Mouse (Mus musculus): ENCODE data around the gene Crb1. TPM values are rescaled to one million over a fixed set of nuclear protein-coding genes. Genes with fewer than 3 reads are reported as not detected.
"Not testable (repeated sequence)": the region's sequence is repeated elsewhere in the genome, so short reads cannot be mapped to it uniquely, and the experiment has no call there.

Crb1 gene
- not detected in 2 replicates for total RNA-seq (2015)
- total RNA-seq (2017), result not detected in 2 replicates

GRCm38 (mm10) chr1:139376638-139377286 is at the start of gene Crb1:
Gene Crb1, minus strand, starts transcription at chr1:139377100.
- ATAC-seq (replicated peaks; ENCODE audit: poor library complexity), result no peak

DNA sequence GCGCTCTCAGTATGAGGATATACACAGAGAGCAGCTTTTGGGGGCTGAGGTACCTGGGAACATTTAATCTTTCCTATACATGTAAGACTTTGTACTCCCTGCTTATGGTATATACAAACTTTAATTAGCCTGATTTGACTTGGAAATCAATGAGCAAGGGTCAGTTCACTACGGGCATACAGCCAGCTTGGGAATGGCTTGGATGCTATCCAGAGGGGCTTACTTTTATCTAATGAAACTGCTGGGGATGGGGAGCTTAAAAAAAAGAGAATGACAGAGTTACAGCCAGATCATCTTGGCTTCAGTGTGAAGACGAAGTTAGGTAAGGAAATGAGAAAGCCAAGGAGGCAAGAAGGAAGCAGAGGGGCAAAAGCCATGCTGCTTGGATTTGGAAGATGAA is 48.1 kb upstream of the Crb1 start:
- ATAC-seq (replicated peaks; ENCODE audit: poor library complexity), result no peak

GRCm38 (mm10) chr1:139423931-139424330 is 47.0 kb upstream of the Crb1 start:
- 0 out of 2 replicates have a peak, but pooled peaks have one; percentile 12 for ATAC-seq (replicated peaks; ENCODE audit: poor library complexity)

DNA sequence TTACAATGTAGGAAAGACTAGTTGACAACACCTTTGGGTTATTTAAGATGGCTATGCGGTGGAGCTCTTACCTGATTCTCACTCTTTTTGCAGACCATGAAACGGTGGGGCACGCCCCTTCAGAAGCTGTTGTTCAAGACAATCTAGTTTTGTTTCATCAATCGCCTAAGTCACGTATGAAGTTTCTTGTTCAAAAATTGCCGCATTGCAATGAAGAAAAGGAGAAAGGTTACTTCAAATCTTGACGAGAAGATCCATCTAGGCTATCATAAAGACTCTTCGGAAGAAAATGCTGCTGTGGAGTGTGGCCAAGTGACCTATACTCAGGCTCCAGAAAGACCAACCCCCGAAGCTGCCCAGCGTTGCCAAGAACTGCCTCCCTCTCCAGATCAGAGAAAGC is 46.0 kb upstream of the Crb1 start:
- no peak; the same call in 1 of the 2 replicates for ATAC-seq (replicated peaks; ENCODE audit: poor library complexity)

DNA sequence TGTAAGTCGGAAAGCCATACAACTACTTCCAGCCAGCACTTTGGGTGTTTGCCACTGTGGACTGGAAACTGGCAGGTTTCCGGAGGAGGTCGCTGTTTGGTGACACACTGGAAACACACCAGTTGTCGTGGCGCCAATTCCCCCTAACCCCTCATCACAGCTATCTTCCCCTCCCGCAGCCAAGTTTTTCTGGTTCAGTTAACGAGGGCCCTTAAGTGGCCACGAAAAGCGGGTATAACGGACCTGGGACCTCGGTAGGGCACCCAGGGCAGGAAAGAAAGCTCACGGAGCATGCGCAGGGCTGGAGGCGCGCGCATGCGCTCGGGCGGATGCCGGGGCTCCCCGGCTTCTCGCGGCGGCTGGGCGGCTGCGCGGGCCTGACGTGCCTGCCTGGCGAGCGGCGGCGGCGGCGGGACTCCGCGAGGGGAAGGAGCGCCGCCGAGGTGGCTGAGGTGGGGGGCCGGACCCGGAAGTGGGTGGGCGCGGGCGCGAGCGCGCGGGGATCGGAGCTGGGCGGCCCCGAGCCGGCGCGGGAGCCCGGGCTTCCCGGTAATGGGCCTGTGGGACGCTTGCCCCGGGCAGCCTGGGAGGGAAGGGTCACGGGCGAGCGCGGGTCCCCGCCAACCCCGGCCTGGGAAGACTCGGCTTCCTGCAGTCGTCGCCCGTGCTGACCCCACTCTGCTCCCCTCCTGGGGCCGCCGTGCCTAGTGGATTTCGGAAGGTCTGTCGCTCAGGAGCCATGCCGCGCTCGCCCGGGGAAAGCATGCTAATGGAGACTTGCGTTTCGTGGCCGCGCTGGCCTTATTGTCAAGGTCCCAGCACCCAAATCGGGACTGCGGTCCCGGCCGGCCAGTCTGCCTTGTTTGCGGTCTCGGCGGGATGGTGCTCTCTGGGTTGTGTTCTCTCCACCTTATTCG is 45.2 kb upstream of the Crb1 start, which contains the start of gene Zbtb41:
Gene Zbtb41, plus strand, starts transcription at position 414 of the 917 bp plus-strand sequence.
- ATAC-seq (replicated peaks; ENCODE audit: poor library complexity), result peak; percentile 82

DNA sequence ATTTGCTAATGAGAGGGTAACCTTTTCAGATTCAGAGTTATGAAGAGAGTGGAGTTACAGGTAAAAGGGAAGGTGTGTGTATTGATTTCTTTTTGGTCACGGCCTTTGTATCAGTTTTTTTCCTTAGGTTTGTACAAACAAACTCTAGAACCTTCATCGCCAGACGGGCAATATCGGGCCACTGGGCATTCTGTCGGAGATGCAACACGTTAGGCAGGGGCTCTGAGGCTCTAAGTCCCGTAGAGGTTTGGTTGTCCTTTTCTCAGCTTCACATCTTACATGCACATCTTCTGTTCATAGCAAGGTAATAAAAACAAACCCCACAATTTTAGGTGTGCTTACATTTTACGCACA is 44.6 kb upstream of the Crb1 start:
- ATAC-seq (replicated peaks; ENCODE audit: poor library complexity), result peak; percentile 33

GRCm38 (mm10) chr1:139413465-139413864 is 36.6 kb upstream of the Crb1 start:
- peak; percentile 99 for ATAC-seq (replicated peaks; ENCODE audit: poor library complexity)

- not testable (repeated sequence) for ATAC-seq (replicated peaks; ENCODE audit: poor library complexity)
Observed at GRCm38 (mm10) chr1:139412365-139412764, 35.5 kb upstream of the Crb1 start.

DNA sequence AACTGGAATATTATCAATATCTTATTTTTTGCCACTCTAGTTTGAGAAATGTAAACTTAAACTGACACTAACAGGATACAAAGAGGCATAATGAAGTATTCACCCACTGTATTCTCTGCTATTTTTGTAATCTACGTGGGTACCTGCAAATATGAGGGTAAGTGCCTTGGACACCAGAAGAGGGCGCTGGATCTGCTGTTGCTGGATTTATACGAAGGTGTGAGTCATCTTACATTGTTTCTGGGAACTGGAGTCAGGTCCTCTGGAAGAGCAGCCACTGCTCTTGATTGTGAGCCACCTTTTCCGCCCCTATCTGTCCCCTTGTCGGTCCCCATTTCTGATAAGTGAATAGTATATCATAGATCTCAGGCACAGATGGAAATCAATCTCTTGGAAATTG is 30.8 kb upstream of the Crb1 start:
- ATAC-seq (replicated peaks; ENCODE audit: poor library complexity), result no peak

DNA sequence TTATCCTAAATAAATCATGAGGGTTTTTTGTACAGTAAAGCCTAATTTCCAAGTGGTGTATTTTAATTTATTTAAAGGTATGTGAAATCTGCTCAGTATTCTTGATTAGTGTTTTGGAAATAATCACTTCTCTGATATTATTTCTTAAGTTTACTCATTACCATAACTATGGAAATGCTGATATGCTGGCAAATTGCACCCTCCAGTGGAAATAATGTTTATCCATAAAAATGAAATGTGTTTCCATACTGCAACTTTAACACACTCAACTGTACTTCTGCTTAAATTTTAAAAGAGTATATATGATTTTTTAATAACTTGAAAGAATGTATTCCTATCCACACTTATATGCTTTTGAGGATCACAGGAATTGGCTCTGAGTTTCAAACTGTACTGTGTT is 28.9 kb upstream of the Crb1 start:
- ATAC-seq (replicated peaks; ENCODE audit: poor library complexity), result no peak

GRCm38 (mm10) chr1:139396589-139396988 is 19.7 kb upstream of the Crb1 start:
- no peak for ATAC-seq (replicated peaks; ENCODE audit: poor library complexity)

- no peak for ATAC-seq (replicated peaks; ENCODE audit: poor library complexity)
Observed at GRCm38 (mm10) chr1:139391747-139392146, 14.8 kb upstream of the Crb1 start.

GRCm38 (mm10) chr1:139379621-139379984 is 2.7 kb upstream of the Crb1 start:
- ATAC-seq (replicated peaks; ENCODE audit: poor library complexity), result peak; percentile 17; the same call in 1 of the 2 replicates

DNA sequence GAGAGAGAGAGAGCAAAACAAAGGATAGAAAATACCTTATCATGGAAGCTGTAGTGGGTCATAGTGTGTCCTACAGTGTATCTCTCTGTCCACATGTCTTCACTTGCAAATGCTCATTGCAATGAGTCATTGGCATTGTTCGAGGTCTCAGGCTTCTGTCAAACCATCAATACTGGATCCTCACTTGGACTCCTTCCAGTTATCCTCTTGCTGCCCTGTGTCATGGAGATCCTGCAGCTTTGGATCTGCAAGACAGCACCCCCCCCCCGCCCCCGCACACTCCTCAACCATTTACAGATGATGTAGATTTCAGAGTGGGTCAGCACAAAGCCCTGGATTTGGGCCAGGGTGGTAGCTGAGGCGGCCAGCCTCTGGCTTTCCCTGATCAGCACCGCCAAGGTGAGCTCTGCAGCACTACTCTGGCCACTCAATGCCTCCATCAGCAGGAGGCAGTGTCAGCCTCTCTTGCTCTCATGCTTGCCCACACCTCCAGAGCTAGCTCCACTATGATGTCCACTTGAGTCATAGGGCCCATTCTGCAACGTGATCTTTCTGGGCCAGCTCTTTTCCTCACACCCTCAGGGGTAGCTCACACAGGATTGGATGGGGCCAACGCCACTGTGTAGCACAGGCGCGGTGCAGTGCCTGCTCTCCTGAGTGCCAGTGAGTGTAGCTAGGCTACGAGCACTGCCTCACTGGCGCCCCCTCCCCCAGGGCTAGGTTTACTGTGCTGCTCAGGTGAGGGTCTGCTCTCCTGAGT is 2.1 kb upstream of the Crb1 start:
- ATAC-seq (replicated peaks; ENCODE audit: poor library complexity), result peak; percentile 20; the same call in 1 of the 2 replicates

DNA sequence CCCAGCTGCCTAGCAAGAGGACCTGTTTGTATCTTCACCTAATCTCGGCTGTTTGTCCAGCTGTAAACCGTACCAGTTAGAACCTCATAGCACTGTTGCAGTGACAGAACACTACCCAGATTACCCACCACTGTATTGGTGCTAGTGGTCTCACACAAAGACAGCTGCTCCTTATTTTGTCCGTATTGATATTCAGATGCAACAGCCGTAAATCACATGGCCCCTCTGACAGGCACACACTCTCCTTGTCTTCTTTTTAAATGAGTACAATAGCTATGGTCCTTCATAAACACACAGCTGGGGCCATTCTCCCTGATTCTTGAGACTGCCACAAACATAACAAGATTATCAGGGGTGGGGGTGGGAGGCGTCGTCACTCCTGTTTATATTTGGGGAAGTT is 1.0 kb downstream of the Crb1 start:
- no peak for ATAC-seq (replicated peaks; ENCODE audit: poor library complexity)

- ATAC-seq (replicated peaks; ENCODE audit: poor library complexity), result no peak
Observed at GRCm38 (mm10) chr1:139371341-139371740, 5.6 kb downstream of the Crb1 start.

DNA sequence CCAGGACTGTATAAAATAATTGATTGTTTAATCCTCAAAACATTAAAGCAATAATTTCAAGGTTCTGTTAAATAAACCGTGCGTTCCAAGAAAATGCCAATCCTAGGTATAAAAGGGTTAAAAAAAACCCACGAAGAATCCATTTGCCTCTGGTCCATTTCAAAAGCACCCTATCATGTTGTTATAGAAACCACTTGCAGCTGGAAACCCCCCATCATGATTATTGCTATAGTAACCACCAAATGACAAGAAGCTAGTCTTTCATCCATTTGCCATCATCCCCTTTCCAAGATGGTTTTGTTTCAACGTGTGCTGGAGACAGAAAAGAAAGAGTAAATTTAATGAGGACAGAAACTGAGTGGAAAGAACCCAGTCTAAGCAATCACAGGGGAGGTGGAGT is 28.3 kb downstream of the Crb1 start:
- no peak for ATAC-seq (replicated peaks; ENCODE audit: poor library complexity)

GRCm38 (mm10) chr1:139346602-139347371 is 30.1 kb downstream of the Crb1 start:
- ATAC-seq (replicated peaks; ENCODE audit: poor library complexity), result no peak

DNA sequence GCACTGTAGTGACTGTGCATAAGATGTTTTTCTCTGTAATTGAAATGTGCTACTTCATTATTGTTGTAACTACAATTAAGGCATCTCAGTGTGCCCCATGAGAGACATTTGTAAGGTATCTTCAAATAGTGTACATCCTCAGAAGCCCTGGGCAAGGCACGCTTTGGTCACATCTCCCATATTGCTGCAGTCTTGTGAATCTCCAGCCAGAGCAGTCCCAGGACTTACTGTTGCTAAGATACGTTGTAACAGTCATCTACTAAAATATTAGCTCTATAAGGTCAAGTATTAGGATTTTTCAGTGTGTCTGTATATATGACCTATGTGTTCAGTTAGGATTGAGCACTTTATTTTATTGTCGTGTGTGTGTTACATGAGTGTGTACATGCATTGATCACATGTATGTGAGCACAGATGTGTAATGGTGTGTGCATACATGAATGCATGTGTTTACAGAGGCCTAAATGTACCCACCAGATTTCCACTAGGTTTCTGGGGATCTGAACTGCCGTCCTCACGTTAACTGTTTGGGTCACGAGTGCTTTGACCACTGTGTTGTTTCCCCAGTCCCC is 30.8 kb downstream of the Crb1 start:
- no peak for ATAC-seq (replicated peaks; ENCODE audit: poor library complexity)

- ATAC-seq (replicated peaks; ENCODE audit: poor library complexity), result peak; percentile 82
Observed at GRCm38 (mm10) chr1:139340178-139340859, 36.6 kb downstream of the Crb1 start.

Data from megakaryocyte progenitor cell, adult 5-6 weeks (primary cell).